Comparison of ENCODE assay signal across 8 mouse cellular contexts in genomic region chr2:130839528-130839873, GRCm38 (mm10).
DNase-seq lines count a peak whose midpoint lies in the region; ATAC-seq and TF ChIP-seq lines count a peak whose summit lies in the region.

No protein-coding gene starts in this region.

- H3K4me1 ChIP-seq in kidney, adult 2 months (ENCODE audit: control insufficient read depth, insufficient read depth, low read length): peaks cover 6% of the 10 kb centered on the region; the same call in 1 of the 2 replicates
- H3K4me1 ChIP-seq in G1E (ENCODE audit: insufficient read depth, low read depth, low read length): peaks cover 16% of the 10 kb centered on the region
- H3K4me1 ChIP-seq in erythroblast, embryonic 14.5 days (ENCODE audit: control insufficient read depth): peaks cover 25% of the 10 kb centered on the region
- peaks cover 18% of the 10 kb centered on the region; the same call in 1 of the 2 replicates for H3K4me1 ChIP-seq in limb, embryonic 12.5 days (replicated peaks)
- peaks cover 46% of the 10 kb centered on the region for H3K4me1 ChIP-seq in neural tube, embryonic 15.5 days

- under 1% methylated on average over 19 of the region's 19 CpGs for WGBS in kidney, adult 2 months
- 0% methylated on average over 19 of the region's 19 CpGs for WGBS in limb, embryonic 12.5 days
- 0% methylated on average over 19 of the region's 19 CpGs for WGBS in neural tube, embryonic 15.5 days

- H3K9ac ChIP-seq in limb, embryonic 12.5 days (replicated peaks): peak overlapping the region; percentile 93
- H3K9ac ChIP-seq in neural tube, embryonic 15.5 days (replicated peaks): peak overlapping the region; percentile 100

- H3K9me3 ChIP-seq in G1E (replicated peaks): no peaks in the 10 kb centered on the region
- no peaks in the 10 kb centered on the region for H3K9me3 ChIP-seq in erythroblast, embryonic 14.5 days (ENCODE audit: control insufficient read depth, low read length)
- no peaks in the 10 kb centered on the region for H3K9me3 ChIP-seq in limb, embryonic 12.5 days
- no peaks in the 10 kb centered on the region for H3K9me3 ChIP-seq in neural tube, embryonic 15.5 days (replicated peaks)

- peak overlapping the region; percentile 90 for H3K27ac ChIP-seq in kidney, adult 2 months (ENCODE audit: insufficient read depth, low read depth, low read length)
- peak overlapping the region; percentile 98 for H3K27ac ChIP-seq in limb, embryonic 12.5 days
- H3K27ac ChIP-seq in neural tube, embryonic 15.5 days (replicated peaks): peak overlapping the region; percentile 99

- H3K36me3 ChIP-seq in kidney, adult 2 months (ENCODE audit: control insufficient read depth, insufficient read depth, low read length): no peaks in the 10 kb centered on the region
- H3K36me3 ChIP-seq in G1E (replicated peaks): peaks cover 2% of the 10 kb centered on the region
- H3K36me3 ChIP-seq in erythroblast, embryonic 14.5 days (ENCODE audit: control insufficient read depth): peaks cover 10% of the 10 kb centered on the region
- peaks cover 15% of the 10 kb centered on the region for H3K36me3 ChIP-seq in limb, embryonic 12.5 days
- peaks cover 7% of the 10 kb centered on the region; the same call in 1 of the 2 replicates for H3K36me3 ChIP-seq in neural tube, embryonic 15.5 days

- TF ChIP-seq POLR2A in kidney, adult 2 months (IDR thresholded peaks at IDR 0.05; ENCODE audit: low read depth, low read length): no peak

- peak; percentile 55 for ATAC-seq in G1E (ENCODE audit: extremely low read depth, insufficient number of reproducible peaks, low FRiP score, poor library complexity, severe bottlenecking)
- peak; percentile 60 for ATAC-seq in limb, embryonic 12.5 days (ENCODE audit: insufficient number of reproducible peaks, insufficient read depth, low FRiP score, low TSS enrichment, low read depth)
- peak; percentile 54 for ATAC-seq in neural tube, embryonic 15.5 days (ENCODE audit: low FRiP score)

- peak overlapping the region; percentile 79 for H3K4me2 ChIP-seq in limb, embryonic 12.5 days
- H3K4me2 ChIP-seq in neural tube, embryonic 15.5 days: peak overlapping the region; percentile 64

- peak overlapping the region; percentile 90 for H3K4me3 ChIP-seq in kidney, adult 2 months (ENCODE audit: insufficient read depth, low read depth, low read length)
- peak overlapping the region; percentile 90 for H3K4me3 ChIP-seq in G1E (ENCODE audit: low read depth, low read length)
- peak overlapping the region; percentile 92 for H3K4me3 ChIP-seq in erythroblast, embryonic 14.5 days (replicated peaks)
- peak overlapping the region; percentile 90 for H3K4me3 ChIP-seq in limb, embryonic 12.5 days (replicated peaks)
- peak overlapping the region; percentile 99 for H3K4me3 ChIP-seq in neural tube, embryonic 15.5 days (replicated peaks)

- no peaks in the 10 kb centered on the region for H3K27me3 ChIP-seq in kidney, adult 2 months (replicated peaks; ENCODE audit: control insufficient read depth, insufficient read depth, low read length)
- peaks cover 21% of the 10 kb centered on the region for H3K27me3 ChIP-seq in G1E (ENCODE audit: insufficient read depth, low read length)
- H3K27me3 ChIP-seq in erythroblast, embryonic 14.5 days (ENCODE audit: control insufficient read depth): peaks cover 24% of the 10 kb centered on the region
- no peaks in the 10 kb centered on the region for H3K27me3 ChIP-seq in limb, embryonic 12.5 days
- no peaks in the 10 kb centered on the region for H3K27me3 ChIP-seq in neural tube, embryonic 15.5 days (replicated peaks)

- TF ChIP-seq CTCF in kidney, adult 2 months (conservative IDR thresholded peaks at IDR 0.05; ENCODE audit: insufficient read depth, insufficient read length, low read depth, low read length): peak; percentile 28; the same call in 1 of the 2 replicates
- no peak for TF ChIP-seq CTCF in G1E (IDR thresholded peaks at IDR 0.05; ENCODE audit: low read depth, low read length)

- DNase-seq in kidney, adult 2 months: no peak
- no peak for DNase-seq in kidney, adult 8-10 months
- peak; percentile 49 for DNase-seq in G1E (ENCODE audit: low spot score)
- DNase-seq in cerebellum, postnatal 25 days: no peak
- DNase-seq in adrenal gland, postnatal 14 days: no peak
